Mouse (Mus musculus) liver, embryonic 14.5 days (tissue): ENCODE measurements around the gene Nup107. TPM values are rescaled to one million over a fixed set of nuclear protein-coding genes. Genes with fewer than 3 reads are reported as not detected.
"Not testable (repeated sequence)": the region's sequence is repeated elsewhere in the genome, so short reads cannot be mapped to it uniquely, and the experiment has no call there.

Experiments used
- ATAC-seq: fragments of 200-750 bp; cut with Nextera tagmentation; 2 replicates; pipeline ENCODE4 v1.8.0; 2017; ENCODE audit warnings: moderate number of reproducible peaks, mild to moderate bottlenecking, moderate library complexity; ENCODE audit not compliant: insufficient read depth
- DNase-seq, 3 experiments: peaks; one replicate each; pipeline ENCODE4 v3.0.0-alpha.2; 2012 to 2013; ENCODE audit warnings: low read depth in 3 of 3, low spot score in 3 of 3
- H3K27ac ChIP-seq: fragments of 300-500 bp; sonication (generic); 2 replicates; pipeline ENCODE4 v1.5.1; 2014; ENCODE audit warnings: moderate library complexity, mild to moderate bottlenecking, control low read depth, inconsistent platforms
- H3K27me3 ChIP-seq: fragments of 300-500 bp; sonication (generic); 2 replicates; pipeline ENCODE4 v1.6.1; 2014; ENCODE audit warnings: mild to moderate bottlenecking, low read length, moderate library complexity; ENCODE audit not compliant: control insufficient read depth, insufficient read depth
- H3K36me3 ChIP-seq: fragments of 300-500 bp; sonication (generic); replicated peaks from 2 replicates; pipeline ENCODE4 v1.6.1; 2014; ENCODE audit warnings: low read depth; ENCODE audit not compliant: control insufficient read depth, insufficient read depth
- H3K4me1 ChIP-seq, 2 experiments: fragments of 200-500 bp in 1 of 2; fragments of 300-500 bp in 1 of 2; sonication (generic) in 1 of 2; replicated peaks; 2 replicates each; pipeline ENCODE4 v1.6.1; 2012 to 2014; ENCODE audit warnings: antibody characterized with exemption in 1 of 2, inconsistent platforms in 1 of 2, low read length in 1 of 2; ENCODE audit not compliant: control insufficient read depth in 2 of 2, insufficient read depth in 2 of 2
- H3K4me2 ChIP-seq: fragments of 300-500 bp; sonication (generic); 2 replicates; pipeline ENCODE4 v1.6.1; 2014; ENCODE audit warnings: low read depth, mild to moderate bottlenecking, control low read depth, moderate library complexity
- H3K4me3 ChIP-seq, 2 experiments: fragments of 200-500 bp in 1 of 2; fragments of 300-500 bp in 1 of 2; sonication (generic) in 1 of 2; 2 replicates each; pipeline ENCODE4 v1.5.1; 2012 to 2014; ENCODE audit warnings: low read depth in 2 of 2, low read length in 2 of 2, mild to moderate bottlenecking in 2 of 2, control low read depth in 1 of 2, inconsistent platforms in 1 of 2, moderate library complexity in 1 of 2; ENCODE audit not compliant: insufficient read depth in 1 of 2
- H3K9ac ChIP-seq: fragments of 300-500 bp; sonication (generic); replicated peaks from 2 replicates; pipeline ENCODE4 v1.6.1; 2014; ENCODE audit warnings: mild to moderate bottlenecking, control low read depth, moderate library complexity
- H3K9me3 ChIP-seq: fragments of 300-500 bp; sonication (generic); 2 replicates; pipeline ENCODE4 v1.6.1; 2016; ENCODE audit warnings: low read length, mixed read lengths; ENCODE audit not compliant: control insufficient read depth
- CTCF ChIP-seq: IDR thresholded peaks from 2 replicates; pipeline ENCODE4 v1.5.1; 2016; ENCODE audit warnings: antibody characterized with exemption, low read depth, control low read depth
- EP300 ChIP-seq: IDR thresholded peaks from 2 replicates; pipeline ENCODE4 v1.6.1; 2016; ENCODE audit warnings: antibody characterized with exemption, low read depth
- WGBS: fragments of 180-500 bp; shearing (Covaris S2); extraction: QIAGEN DNeasy Blood & Tissue Kit; methylation state at CpG from one replicate; pipeline ENCODE4 v1.1.7; 2014; ENCODE audit not compliant: insufficient replicate concordance; 5-methylcytosine and 5-hydroxymethylcytosine counted together
- polyA plus RNA-seq, 2 experiments: library from polyadenylated mRNA; depleted of rRNA in 1 of 2; stranded (reverse) in 1 of 2; unstranded in 1 of 2; fragments of >200 nt; fragmentation: Nextera tagmentation in 1 of 2; extraction: Ambion mirVana in 1 of 2; gene quantifications; 2 replicates each; pipeline versions ENCODE4 v1.2.1 to v1.2.3; 2012 to 2014

Nup107 gene
- polyA plus RNA-seq, 2 experiments, result 28.8 to 45.0 TPM

DNA sequence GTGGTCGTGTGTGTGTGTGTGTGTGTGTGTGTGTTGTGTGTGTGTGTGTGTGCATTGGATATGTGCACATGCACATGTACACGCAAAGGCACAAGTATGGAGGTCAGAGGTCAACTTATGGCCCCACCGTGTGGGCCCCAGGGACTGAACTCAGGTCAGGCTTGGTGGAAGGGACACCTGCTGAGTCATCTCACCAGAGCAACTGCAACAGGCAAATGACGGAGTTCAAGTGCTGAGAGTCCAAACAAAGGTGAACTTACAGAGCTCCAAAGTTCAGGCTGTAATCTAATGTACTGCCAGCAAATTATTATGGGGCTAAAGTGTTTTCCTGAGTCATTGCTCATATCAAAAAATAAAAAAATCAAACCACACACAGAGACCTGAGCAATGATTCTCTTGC lies 55.4 kb downstream of the Nup107 start:
- no peak overlapping the region for H3K27ac ChIP-seq
- H3K36me3 ChIP-seq, result no peaks in the 10 kb centered on the region
- no peak overlapping the region for H3K9ac ChIP-seq
- ATAC-seq (no peak), DNase-seq (no peak)
- peaks cover 10 to 15% of the 10 kb centered on the region in 2 experiments for H3K4me1 ChIP-seq
- H3K9me3 ChIP-seq, result no peaks in the 10 kb centered on the region
- no peak overlapping the region for H3K4me2 ChIP-seq
- H3K4me3 ChIP-seq, result no peak overlapping the region
- no peak for TF ChIP-seq CTCF
- no peak for TF ChIP-seq EP300
- WGBS, result 53% methylated on average over 4 of the region's 4 CpGs
- H3K27me3 ChIP-seq, result no peaks in the 10 kb centered on the region

DNA sequence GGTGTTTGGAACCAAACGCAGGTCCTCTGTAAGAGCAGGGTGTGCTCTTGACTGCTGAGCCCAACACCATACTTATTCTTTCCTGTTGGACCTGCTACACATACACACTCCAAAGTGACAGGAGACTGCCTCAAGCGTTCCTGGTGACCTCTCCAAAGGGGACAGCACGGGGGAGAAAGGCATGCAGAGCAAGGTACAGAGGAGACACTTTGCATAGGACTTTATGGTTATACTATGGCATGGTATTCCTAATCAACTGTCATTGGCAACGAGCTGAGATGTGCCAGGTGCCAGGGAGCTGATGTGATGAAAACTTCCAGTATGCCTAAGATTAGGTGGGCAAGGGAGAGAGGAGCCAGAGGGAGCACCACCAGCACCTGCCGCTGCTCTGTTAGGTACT lies 55.9 kb downstream of the Nup107 start:
- 70% methylated on average over 5 of the region's 5 CpGs for WGBS
- H3K36me3 ChIP-seq, result no peaks in the 10 kb centered on the region
- TF ChIP-seq EP300 (no peak), CTCF (no peak)
- no peak overlapping the region for H3K4me3 ChIP-seq
- no peak overlapping the region for H3K4me2 ChIP-seq
- H3K27me3 ChIP-seq, result no peaks in the 10 kb centered on the region
- no peaks in the 10 kb centered on the region for H3K9me3 ChIP-seq
- ATAC-seq, result no peak
- no peak for DNase-seq
- H3K4me1 ChIP-seq, result peaks cover 11 to 20% of the 10 kb centered on the region in 2 experiments
- H3K9ac ChIP-seq, result no peak overlapping the region
- H3K27ac ChIP-seq, result no peak overlapping the region

DNA sequence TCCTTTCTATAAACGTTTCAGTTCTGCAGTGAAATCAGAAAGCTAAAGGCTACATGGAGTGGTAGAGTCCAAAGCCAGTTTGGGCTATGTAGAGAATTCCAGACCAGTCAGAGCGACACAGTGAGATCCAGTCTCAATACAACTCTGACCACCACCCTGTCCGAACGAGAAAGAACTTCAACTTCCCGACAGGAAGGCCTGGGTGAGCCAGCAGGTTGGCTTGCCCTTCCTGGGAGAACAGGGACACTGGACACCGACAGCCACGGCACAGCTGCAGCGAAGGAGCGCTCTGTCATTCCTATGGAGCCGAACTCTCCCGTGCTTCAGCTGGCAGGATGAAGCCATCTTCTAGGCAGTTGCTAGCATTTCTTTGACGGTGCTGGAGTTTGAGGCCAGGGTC lies 57.1 kb downstream of the Nup107 start:
- not testable (repeated sequence) for H3K27me3 ChIP-seq, H3K4me2 ChIP-seq, DNase-seq, H3K36me3 ChIP-seq, H3K9ac ChIP-seq, ATAC-seq, H3K27ac ChIP-seq, H3K9me3 ChIP-seq, H3K4me3 ChIP-seq
- WGBS, result 71% methylated on average over 11 of the region's 12 CpGs
- peaks cover 15 to 28% of the 10 kb centered on the region in 2 experiments for H3K4me1 ChIP-seq

DNA sequence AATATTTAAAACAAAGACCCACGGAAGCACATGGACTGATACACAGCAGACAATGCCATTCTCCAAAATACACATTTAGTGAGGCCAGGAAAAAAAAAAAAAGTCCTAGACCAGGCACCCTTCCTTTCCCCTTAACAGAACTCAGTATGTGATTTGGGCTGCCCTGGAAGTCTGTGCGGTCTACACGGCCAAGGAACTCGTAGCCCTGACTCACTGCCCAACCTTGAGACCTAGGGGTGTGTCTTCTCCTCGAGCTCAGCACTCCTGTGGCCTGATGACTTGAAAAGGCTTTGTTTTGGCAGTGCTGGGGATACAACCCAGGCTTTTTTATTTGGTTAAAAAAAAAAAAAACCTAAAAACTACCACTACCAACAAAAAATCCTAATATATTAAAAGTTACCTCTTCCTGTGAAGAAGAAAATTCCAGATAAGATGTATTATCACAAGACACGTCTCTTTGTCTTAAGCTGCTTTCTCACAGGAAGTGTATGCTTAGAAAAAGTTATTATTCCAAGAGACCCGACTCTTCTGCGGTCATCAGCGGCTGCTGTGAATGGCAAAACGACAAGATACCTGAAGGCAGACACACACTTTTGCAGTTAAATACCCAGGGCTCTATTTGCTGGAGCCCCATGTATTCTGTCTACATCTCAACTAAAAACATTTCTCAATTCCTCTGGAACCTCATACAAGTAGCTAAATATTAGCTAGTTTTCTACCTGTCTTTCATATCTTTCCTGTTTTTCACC lies 58.2 kb downstream of the Nup107 start:
- not testable (repeated sequence) for DNase-seq, H3K36me3 ChIP-seq, H3K9ac ChIP-seq, H3K4me3 ChIP-seq, H3K27ac ChIP-seq, H3K4me2 ChIP-seq, ATAC-seq, H3K27me3 ChIP-seq, H3K9me3 ChIP-seq
- H3K4me1 ChIP-seq, result peaks cover 15 to 31% of the 10 kb centered on the region in 2 experiments
- 55% methylated on average over 9 of the region's 10 CpGs for WGBS

DNA sequence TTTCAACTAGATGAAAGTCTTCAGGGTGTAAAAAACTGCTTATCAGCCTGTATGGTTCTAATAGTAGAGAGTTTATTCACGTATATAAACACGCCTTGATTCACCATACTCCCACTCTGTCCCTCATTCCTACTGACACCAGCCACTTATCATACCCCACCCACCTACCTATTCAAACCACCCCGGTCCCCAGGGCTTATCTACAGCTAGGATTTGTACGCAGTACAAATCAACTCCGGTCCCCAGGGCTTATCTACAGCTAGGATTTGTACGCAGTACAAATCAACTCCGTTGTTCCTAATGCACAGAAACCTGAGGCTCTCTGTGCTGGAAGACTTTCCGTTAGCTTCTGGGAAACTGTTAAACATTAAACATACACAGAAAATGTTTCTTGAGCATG lies 58.9 kb downstream of the Nup107 start:
- not testable (repeated sequence) for H3K9ac ChIP-seq, ATAC-seq, H3K9me3 ChIP-seq

More for the DNA sequence above, 58.9 kb downstream of the Nup107 start:
- H3K27me3 ChIP-seq, H3K36me3 ChIP-seq, H3K4me2 ChIP-seq, H3K4me3 ChIP-seq, DNase-seq, H3K27ac ChIP-seq: not testable (repeated sequence)
- H3K4me1 ChIP-seq, result peaks cover 15 to 33% of the 10 kb centered on the region in 2 experiments
- 9% methylated on average over 7 of the region's 8 CpGs for WGBS
